Mouse (Mus musculus) frontal cortex, postnatal 25 days (tissue): ENCODE measurements around the gene Rab5b.
"Not testable (repeated sequence)": the region's sequence is repeated elsewhere in the genome, so short reads cannot be mapped to it uniquely, and the experiment has no call there.

ENCODE experiments used
- DNase-seq, 2 experiments: peaks; one replicate each; pipeline ENCODE4 v3.0.0; 2022; ENCODE audit warnings: low spot score in 2 of 2

The Rab5b gene

DNA sequence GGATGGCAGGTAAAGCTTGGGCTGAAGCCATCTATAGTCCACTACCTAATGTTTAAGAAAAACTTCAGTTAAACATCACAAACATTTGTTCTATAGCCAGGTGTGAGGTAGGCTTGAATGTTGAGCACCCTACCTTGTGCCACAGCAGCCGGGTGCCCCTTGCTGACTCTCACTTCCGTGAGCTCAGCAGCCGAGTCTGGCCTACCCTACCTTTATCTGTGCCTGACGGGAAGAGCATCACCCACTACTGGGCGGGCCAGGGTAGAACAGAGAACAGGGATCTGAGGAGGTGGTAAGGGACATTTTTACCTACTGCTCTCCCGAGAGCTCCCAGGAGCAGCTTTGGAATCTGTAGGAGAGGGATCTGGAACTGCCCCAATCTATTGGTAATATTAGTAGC, 53.3 kb downstream of the Rab5b start:
- DNase-seq, result no peak

DNA sequence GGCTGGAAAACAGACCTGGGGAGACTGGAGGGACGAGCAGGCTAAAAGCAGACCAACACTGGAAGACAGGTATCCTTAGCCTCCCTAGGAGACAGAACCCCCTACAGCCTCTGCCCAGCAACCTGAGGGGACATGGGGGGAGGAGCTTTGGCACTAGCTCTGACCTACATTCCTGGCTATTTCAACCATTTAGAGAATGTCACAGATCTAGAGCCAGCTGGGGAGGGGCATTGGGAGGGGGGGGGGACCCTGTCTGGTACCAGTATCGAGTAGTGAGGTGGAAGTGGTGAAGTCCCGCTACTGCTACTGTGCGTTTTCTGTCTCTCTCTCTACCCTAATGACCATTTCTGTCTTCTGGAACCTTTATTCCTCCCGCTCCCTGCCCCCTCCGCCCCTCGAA, 54.2 kb downstream of the Rab5b start:
- DNase-seq, result no peak

DNA sequence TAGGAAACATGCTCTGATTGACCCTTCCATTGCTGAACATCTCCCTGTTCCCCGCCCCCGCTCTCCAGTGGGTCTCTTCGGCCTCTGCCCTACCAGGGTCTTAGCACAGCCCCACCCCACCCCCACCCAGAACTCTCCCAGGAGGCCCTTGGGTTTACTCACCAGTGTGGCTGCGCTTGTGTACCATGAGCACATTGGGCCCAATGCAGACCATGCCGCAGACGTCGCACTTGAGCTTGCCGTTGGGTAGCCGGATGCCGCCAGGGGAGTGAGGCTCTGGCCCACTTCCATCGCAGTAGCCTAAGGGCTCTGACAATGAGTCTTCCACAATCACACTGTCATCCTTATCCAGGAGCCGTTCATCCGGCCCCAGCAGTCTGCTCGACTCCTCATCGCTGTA, 55.2 kb downstream of the Rab5b start:
- DNase-seq, result no peak

DNA sequence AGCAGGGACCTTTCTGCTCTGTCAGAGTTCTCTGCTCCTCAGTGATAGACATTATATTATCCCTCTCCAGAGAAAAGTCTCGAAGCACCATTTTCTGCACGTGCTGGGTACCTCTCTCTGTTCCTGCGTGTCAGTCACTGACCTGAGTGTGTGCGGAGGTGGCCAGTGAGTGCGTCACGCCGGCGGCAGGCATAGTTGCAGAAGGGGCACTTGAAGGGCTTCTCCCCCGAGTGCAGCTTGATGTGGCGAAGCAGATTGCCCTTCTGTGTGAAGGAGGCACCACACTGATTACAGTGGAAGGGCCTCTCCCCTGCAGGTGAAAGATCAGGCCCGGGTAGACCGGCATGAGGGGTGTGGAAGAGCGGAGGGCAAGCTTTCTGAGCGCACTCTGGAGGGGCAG, 56.1 kb downstream of the Rab5b start:
- DNase-seq, result no peak

DNA sequence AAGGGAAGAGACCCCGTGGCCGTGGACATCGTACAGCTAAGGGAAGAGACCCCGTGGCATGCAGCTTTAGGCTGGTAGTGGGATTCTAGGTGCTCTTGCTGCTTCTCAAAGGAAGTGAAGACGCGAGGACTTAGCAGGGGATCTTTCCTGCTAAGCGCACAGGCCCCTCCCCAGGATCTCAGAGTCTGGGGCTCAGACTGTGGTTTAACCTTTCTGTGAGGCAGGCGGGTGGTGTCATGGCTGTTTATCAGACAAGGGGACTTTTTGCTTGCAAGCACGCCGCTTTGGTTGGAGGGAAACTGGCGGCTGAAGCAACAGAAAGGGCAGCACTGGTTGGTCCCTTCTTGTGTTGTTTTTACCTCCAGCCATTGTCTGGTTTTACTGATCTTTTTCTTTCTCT, 59.1 kb downstream of the Rab5b start:
- no peak for DNase-seq

DNA sequence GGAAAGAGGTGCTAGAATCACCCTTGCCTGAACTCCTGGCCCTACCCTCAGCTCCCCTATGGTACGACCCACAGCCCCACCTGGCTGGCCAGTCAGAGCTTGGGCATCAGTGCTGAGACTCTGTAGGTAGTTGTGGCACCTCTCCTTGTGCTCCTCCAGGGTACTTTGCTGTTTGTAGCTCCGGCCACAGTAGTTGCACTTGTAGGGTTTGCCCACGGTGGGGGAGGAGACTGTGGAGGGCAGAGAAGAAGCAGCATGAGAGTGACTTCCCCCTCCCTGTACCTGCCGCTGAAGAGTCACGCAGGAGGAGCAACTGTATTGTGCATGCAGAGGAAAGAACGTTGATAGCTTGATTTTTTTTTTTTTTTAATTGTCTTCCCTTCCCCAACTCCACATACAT, 59.5 kb downstream of the Rab5b start:
- DNase-seq, result no peak

DNA sequence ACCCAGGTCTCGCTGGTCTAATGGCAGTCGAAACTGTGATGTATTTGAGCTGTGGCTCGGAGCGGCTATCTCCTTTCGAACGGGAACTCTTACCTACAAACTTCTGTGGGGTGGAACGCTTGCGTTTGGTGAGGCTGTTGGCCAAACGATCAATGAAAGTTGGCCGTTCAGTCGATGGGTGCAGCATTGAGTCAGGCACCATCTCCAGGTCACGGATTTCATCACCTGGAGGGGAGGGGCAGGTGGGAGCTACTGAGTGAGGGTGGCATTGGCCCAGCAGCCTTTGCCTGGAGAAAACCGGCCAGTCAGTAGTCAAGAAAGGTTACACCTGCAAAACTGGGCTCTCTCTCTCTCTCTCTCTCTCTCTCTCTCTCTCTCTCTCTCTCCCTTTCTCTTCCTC, 60.4 kb downstream of the Rab5b start:
- no peak for DNase-seq

DNA sequence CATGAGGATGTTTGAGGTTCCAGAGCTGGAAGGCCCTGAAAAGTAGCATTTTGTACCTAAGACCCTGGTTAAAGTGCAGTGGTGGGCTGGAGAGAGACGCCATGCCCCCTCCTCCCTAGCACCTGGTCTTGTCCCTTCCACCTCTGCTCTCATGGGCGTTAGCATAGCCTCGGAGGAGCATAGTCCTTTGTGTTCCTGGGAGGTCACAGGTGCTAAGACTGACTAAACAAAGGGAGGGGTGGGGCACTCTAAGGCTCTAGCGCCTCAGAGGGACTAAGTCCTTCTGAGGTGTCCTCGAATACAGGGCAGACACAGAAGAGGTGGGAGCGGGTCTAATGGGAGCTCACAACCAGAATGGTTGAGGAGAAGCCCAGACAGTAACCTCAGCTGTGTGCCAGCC, 64.5 kb downstream of the Rab5b start:
- DNase-seq, result no peak

DNA sequence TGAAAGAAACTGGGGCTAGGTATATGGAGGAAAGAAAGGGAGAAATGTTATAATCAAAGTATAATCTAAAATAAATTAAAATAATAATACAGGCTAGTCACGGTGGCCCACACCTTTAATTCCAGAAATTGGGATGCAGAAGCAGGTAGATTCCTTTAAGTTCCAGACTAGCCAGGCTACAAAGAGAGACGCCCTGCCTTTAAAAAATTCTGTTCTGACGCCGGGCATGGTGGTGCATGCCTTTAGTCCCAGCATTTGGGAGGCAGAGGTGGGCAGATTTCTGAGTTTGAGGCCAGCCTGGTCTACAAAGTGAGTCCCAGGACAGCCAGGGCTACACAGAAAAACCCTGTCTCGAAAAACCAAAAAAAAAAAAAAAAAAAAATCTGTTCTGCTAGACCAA, 65.8 kb downstream of the Rab5b start:
- not testable (repeated sequence) for DNase-seq

DNA sequence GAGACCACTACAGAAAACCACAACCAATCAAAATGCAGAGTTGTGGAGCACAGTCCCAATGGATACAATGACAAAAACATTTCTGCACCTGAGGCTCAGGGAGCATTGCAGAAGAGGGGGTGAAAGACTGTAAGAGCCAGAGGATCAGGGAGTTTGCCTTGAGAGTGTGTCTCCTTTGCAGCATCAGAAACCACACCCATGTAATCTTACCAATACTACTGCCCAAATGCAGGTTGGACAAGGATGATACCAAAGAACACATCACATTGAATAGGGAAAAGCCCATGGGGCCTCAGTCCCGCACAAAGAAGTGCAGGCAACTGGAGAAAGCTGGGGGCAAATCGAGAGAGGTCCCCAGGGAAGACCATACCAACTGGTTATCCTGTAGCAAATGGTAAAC, 66.3 kb downstream of the Rab5b start:
- no peak for DNase-seq

DNA sequence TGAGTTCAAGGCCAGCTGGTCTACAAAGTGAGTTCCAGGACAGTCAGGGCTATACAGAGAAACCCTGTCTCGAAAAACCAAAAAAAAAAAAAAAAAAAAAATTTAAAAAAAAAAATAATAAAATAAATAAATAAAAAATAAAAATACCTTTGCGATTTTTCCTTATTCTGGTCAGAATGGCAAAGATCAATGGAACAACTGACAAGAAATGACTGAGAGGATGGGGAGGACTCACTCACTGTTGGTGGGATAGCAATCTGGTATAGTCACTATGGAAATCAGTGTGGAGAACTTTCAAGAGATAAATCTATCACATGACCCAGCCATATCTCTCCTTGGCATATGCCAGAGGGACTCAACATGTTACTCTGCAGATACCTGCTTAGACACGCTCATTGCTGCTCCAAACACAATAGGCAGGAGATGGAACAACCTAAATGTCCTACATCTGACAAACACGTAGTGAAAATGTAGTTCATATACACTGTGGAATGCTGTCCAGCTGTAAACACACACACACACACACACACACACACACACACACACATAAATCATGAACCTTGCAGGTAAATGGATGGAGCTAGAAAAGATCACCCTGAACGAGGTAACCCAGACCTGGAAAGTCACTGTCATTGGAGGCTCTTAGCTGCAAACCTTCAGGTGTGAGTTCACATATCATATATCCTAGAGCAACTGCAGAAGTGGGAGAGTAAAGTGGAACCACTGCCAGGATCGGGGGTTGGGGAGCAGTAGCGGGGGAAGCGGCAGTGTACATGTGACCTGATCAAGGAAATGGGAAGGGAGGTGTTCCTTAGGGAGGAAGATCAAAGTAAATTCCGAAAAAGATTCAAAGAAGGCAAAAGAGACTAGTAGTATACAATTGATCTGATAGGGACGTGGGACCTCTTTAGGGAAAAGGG, 68.4 kb downstream of the Rab5b start:
- no peak for DNase-seq
